9 mouse cellular contexts compared by ENCODE assay signal in the genomic region with DNA sequence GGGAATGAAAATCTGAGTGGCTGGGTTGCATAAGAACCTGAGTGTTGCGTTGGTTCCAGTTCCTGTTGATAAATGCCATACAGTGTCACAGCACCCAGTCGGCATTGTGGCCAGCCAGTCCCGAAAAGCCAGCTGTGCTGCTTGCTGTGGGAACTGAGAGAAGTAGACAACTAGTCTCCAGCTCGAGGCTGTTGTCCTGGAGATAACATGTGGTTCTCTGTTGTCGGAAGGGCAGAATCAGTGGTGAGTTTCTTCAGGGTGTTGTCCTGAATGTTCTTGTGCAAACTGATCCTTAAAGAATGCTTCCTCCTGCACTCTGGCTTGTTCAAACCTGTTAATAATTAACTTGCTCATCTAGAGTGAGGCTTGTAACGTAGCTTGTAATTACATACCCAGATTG.
DNase-seq lines count a peak whose midpoint lies in the region; ATAC-seq and TF ChIP-seq lines count a peak whose summit lies in the region.
"Had no signal": no experiment of that assay in that cellular context is flagged by ENCODE, and none has a peak within 500 bp of the region (broad histone marks: within the 10 kb centered on the region; RNA-seq: fewer than 3 reads in every experiment).

No protein-coding gene starts in this region.

- H3K36me3 ChIP-seq in lung, postnatal 0 days (ENCODE audit: insufficient read depth, low read length), result no peaks in the 10 kb centered on the region

- H3K4me2 ChIP-seq in lung, postnatal 0 days (replicated peaks; ENCODE audit: low read depth, low read length), result peak overlapping the region; percentile 38
- H3K4me2 ChIP-seq: hindbrain, embryonic 14.5 days had no signal

- H3K9me3 ChIP-seq in lung, postnatal 0 days (ENCODE audit: low read length), result no peaks in the 10 kb centered on the region

- peak; percentile 90 for ATAC-seq in lung, postnatal 0 days

- no peak overlapping the region; the same call in 1 of the 2 replicates for H3K9ac ChIP-seq in lung, postnatal 0 days (replicated peaks; ENCODE audit: low read depth)
- H3K9ac ChIP-seq: hindbrain, embryonic 14.5 days had no signal

- no peaks in the 10 kb centered on the region for H3K4me1 ChIP-seq in lung, postnatal 0 days (ENCODE audit: insufficient read depth, low read depth, low read length)

- peak; percentile 47; the same call in 1 of the 2 replicates for TF ChIP-seq EP300 in lung, postnatal 0 days (IDR thresholded peaks at IDR 0.05)

- WGBS in lung, postnatal 0 days, result 21% methylated on average over 6 of the region's 6 CpGs

- DNase-seq in adrenal gland, adult 2 months, result peak; percentile 29
- no peak for DNase-seq in adrenal gland, adult 8-10 months
- peak; percentile 44 for DNase-seq in embryo, embryonic 10 days (ENCODE audit: low spot score)
- peak; percentile 74 for DNase-seq in kidney, adult 9 months
- peak; percentile 84 for DNase-seq in lung, postnatal 0 days (ENCODE audit: low spot score)
- no peak for DNase-seq in layer of hippocampus, adult 18-20 months (ENCODE audit: low spot score in 2 of 2)
- DNase-seq in cerebellum, adult 8-10 months, result no peak
- no peak for DNase-seq in thymus, postnatal 10 days (ENCODE audit: low spot score in 2 of 2)

- no peak for TF ChIP-seq CTCF in lung, postnatal 0 days (IDR thresholded peaks at IDR 0.05)

- H3K27ac ChIP-seq in lung, postnatal 0 days (ENCODE audit: low read length), result peak overlapping the region; percentile 77
- H3K27ac ChIP-seq: hindbrain, embryonic 14.5 days had no signal

- H3K4me3 ChIP-seq in lung, postnatal 0 days (ENCODE audit: low read depth, low read length), result no peak overlapping the region; the same call in 1 of the 2 replicates

- no peaks in the 10 kb centered on the region for H3K27me3 ChIP-seq in lung, postnatal 0 days (replicated peaks; ENCODE audit: insufficient read depth, low read length)

Comparison
In these comparisons a context has a peak if more than half of its experiments do, and no peak if none do; other contexts are left out.
1. DNase-seq: peak in adrenal gland, adult 2 months (single experiment), embryo, embryonic 10 days (single experiment), kidney, adult 9 months (single experiment) and lung, postnatal 0 days (single experiment); none in adrenal gland, adult 8-10 months (single experiment), layer of hippocampus, adult 18-20 months (0 of 2), cerebellum, adult 8-10 months (single experiment) and thymus, postnatal 10 days (0 of 2).